Mouse (Mus musculus): Measurements from ENCODE around the gene Wdr43.

DNA sequence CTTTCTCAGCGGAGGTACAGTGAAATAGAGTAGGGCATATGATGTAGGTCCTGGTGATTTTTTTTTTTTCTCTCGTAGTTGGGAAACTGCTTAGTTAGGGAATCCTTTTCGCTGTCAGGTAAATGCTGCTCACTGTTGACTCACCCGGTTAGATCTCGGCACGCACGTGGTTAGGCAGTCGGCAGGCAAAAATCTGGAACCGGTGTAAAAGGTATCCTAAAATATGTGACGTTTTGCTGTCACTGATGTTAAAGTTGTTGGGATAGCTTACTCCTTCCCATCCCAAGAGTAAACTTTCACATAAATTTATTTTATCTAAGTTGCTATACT lies 1.3 kb downstream of the Wdr43 start:
- no peak for TF ChIP-seq FLI1 (IDR thresholded peaks at IDR 0.05; ENCODE audit: low read length)
- TF ChIP-seq GATA1 (IDR thresholded peaks at IDR 0.05; ENCODE audit: borderline replicate concordance, low read length), result no peak

Measured in megakaryocyte, embryonic 14.5 days (primary cell).